Mouse (Mus musculus) yolk sac, embryonic 10.5 days (tissue): ENCODE results near the gene 1700025B11Rik.
"Not testable (repeated sequence)": the region's sequence is repeated elsewhere in the genome, so short reads cannot be mapped to it uniquely, and the experiment has no call there.

ENCODE experiments used
- DNase-seq: peaks from one replicate; pipeline ENCODE4 v3.0.0-alpha.2; 2017; ENCODE audit warnings: low spot score

The 1700025B11Rik gene

GRCm38 (mm10) chr15:77561792-77562191, at the start of gene 1700025B11Rik:
1700025B11Rik (minus strand) TSS chr15:77561892.
- no peak for DNase-seq

GRCm38 (mm10) chr15:77606069-77606468, 44.4 kb upstream of the 1700025B11Rik start:
- DNase-seq: no peak

- no peak for DNase-seq
Observed at GRCm38 (mm10) chr15:77598958-77599357, 37.3 kb upstream of the 1700025B11Rik start, which contains the start of gene Gm36245. Gm36245 (plus strand) TSS chr15:77599258.

- no peak for DNase-seq
Observed at GRCm38 (mm10) chr15:77598429-77598828, 36.7 kb upstream of the 1700025B11Rik start.

GRCm38 (mm10) chr15:77595961-77596360, 34.3 kb upstream of the 1700025B11Rik start, which contains the start of gene Apol10b:
Apol10b (minus strand) TSS chr15:77596125.
- no peak for DNase-seq

GRCm38 (mm10) chr15:77593557-77593956, 31.9 kb upstream of the 1700025B11Rik start:
- DNase-seq: no peak

- peak; percentile 31 for DNase-seq
Observed at GRCm38 (mm10) chr15:77590881-77591280, 29.2 kb upstream of the 1700025B11Rik start.

GRCm38 (mm10) chr15:77588981-77589380, 27.3 kb upstream of the 1700025B11Rik start:
- DNase-seq: no peak

GRCm38 (mm10) chr15:77587026-77587425, 25.3 kb upstream of the 1700025B11Rik start:
- no peak for DNase-seq

GRCm38 (mm10) chr15:77581681-77582080, 20.0 kb upstream of the 1700025B11Rik start:
- DNase-seq: no peak

GRCm38 (mm10) chr15:77579311-77579710, 17.6 kb upstream of the 1700025B11Rik start:
- DNase-seq: no peak

GRCm38 (mm10) chr15:77578801-77579200, 17.1 kb upstream of the 1700025B11Rik start:
- DNase-seq: no peak

- DNase-seq: no peak
Observed at GRCm38 (mm10) chr15:77563219-77563618, 1.5 kb upstream of the 1700025B11Rik start.

- not testable (repeated sequence) for DNase-seq
Observed at GRCm38 (mm10) chr15:77539221-77539620, 22.5 kb downstream of the 1700025B11Rik start.

GRCm38 (mm10) chr15:77533216-77533615, 28.5 kb downstream of the 1700025B11Rik start, which contains the start of gene Apol7c:
Apol7c (minus strand) TSS chr15:77533316.
- DNase-seq: no peak

- peak; percentile 19 for DNase-seq
Observed at GRCm38 (mm10) chr15:77523186-77523843, 38.4 kb downstream of the 1700025B11Rik start.

- not testable (repeated sequence) for DNase-seq
Observed at GRCm38 (mm10) chr15:77520596-77520995, 41.1 kb downstream of the 1700025B11Rik start.
